Mouse (Mus musculus): Measurements from ENCODE around the gene Gm14137. TPM values are rescaled to one million over a fixed set of nuclear protein-coding genes. Genes with fewer than 3 reads are reported as not detected.
A peak's percentile ranks its signal among the peaks of the same experiment; 100 is the strongest.

The Gm14137 gene
- polyA plus RNA-seq, 1 experiment from 2014 or later, result 4.9 TPM

- DNase-seq (ENCODE audit: low spot score) (no peak), ATAC-seq (ENCODE audit: low FRiP score, low TSS enrichment) (peak; percentile 63)
- Histone ChIP-seq H3K4me2 (replicated peaks; ENCODE audit: low read depth) (no peak overlapping the region), H3K9me3 (ENCODE audit: control insufficient read depth, low read length) (no peaks in the 10 kb centered on the region), H3K9ac (ENCODE audit: low read length) (no peak overlapping the region), H3K36me3 (ENCODE audit: control insufficient read depth, insufficient read depth, low read length) (peaks cover 3% of the 10 kb centered on the region; the same call in 1 of the 2 replicates), H3K27me3 (ENCODE audit: control insufficient read depth, insufficient read depth, low read length) (no peaks in the 10 kb centered on the region), H3K27ac (replicated peaks) (no peak overlapping the region), H3K4me1 (replicated peaks; ENCODE audit: control insufficient read depth, insufficient read depth) (0 out of 2 replicates have a peak, but pooled peaks cover 2% of the 10 kb centered on the region), H3K4me3 (ENCODE audit: low read depth, low read length) (no peak overlapping the region)
- 49% methylated on average over 6 of the region's 6 CpGs for WGBS
- TF ChIP-seq EP300 (optimal IDR thresholded peaks at IDR 0.05) (no peak), CTCF (IDR thresholded peaks at IDR 0.05; ENCODE audit: low read depth) (no peak)
These were observed 1.3 kb downstream of the Gm14137 start for GRCm38 (mm10) chr2:119175614-119176013.

DNA sequence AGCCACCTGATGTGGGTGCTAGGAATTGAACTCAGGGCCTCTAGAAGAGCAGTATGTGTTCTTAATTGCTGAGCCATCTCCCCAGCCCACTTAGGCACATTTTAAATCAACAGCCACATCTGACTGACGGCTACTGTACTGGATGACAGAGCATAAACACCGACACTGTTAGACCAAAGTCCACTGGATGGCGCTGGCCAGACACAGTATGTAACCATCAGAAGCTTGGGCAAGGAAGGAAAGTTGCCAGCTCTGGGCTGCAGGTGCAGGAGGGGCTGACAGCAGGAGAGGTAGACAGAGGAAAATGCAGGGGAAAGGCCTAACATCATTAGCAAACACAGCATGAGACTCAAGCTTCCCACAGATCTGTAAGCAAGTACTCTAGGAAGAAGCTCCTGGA is 2.5 kb downstream of the Gm14137 start:
- Histone ChIP-seq H3K27me3 (ENCODE audit: control insufficient read depth, insufficient read depth, low read length) (no peaks in the 10 kb centered on the region), H3K4me3 (ENCODE audit: low read depth, low read length) (no peak overlapping the region), H3K27ac (replicated peaks) (no peak overlapping the region), H3K4me1 (replicated peaks; ENCODE audit: control insufficient read depth, insufficient read depth) (0 out of 2 replicates have a peak, but pooled peaks cover 2% of the 10 kb centered on the region), H3K4me2 (replicated peaks; ENCODE audit: low read depth) (no peak overlapping the region), H3K36me3 (ENCODE audit: control insufficient read depth, insufficient read depth, low read length) (peaks cover 3% of the 10 kb centered on the region; the same call in 1 of the 2 replicates), H3K9me3 (ENCODE audit: control insufficient read depth, low read length) (no peaks in the 10 kb centered on the region), H3K9ac (ENCODE audit: low read length) (no peak overlapping the region)
- ATAC-seq (ENCODE audit: low FRiP score, low TSS enrichment), result no peak
- 62% methylated on average over 3 of the region's 3 CpGs for WGBS
- DNase-seq (ENCODE audit: low spot score), result no peak
- TF ChIP-seq CTCF (IDR thresholded peaks at IDR 0.05; ENCODE audit: low read depth) (peak; percentile 5; the same call in 1 of the 2 replicates), EP300 (optimal IDR thresholded peaks at IDR 0.05) (no peak)

GRCm38 (mm10) chr2:119177384-119177939 is 3.2 kb downstream of the Gm14137 start:
- Histone ChIP-seq H3K27me3 (ENCODE audit: control insufficient read depth, insufficient read depth, low read length) (no peaks in the 10 kb centered on the region), H3K4me3 (ENCODE audit: low read depth, low read length) (no peak overlapping the region), H3K9me3 (ENCODE audit: control insufficient read depth, low read length) (no peaks in the 10 kb centered on the region), H3K4me1 (replicated peaks; ENCODE audit: control insufficient read depth, insufficient read depth) (0 out of 2 replicates have a peak, but pooled peaks cover 2% of the 10 kb centered on the region), H3K4me2 (replicated peaks; ENCODE audit: low read depth) (no peak overlapping the region), H3K9ac (ENCODE audit: low read length) (no peak overlapping the region), H3K36me3 (ENCODE audit: control insufficient read depth, insufficient read depth, low read length) (peaks cover 3% of the 10 kb centered on the region; the same call in 1 of the 2 replicates), H3K27ac (replicated peaks) (no peak overlapping the region)
- ATAC-seq (ENCODE audit: low FRiP score, low TSS enrichment) (no peak), DNase-seq (ENCODE audit: low spot score) (no peak)
- 85% methylated on average over 5 of the region's 5 CpGs for WGBS
- TF ChIP-seq CTCF (IDR thresholded peaks at IDR 0.05; ENCODE audit: low read depth) (no peak), EP300 (optimal IDR thresholded peaks at IDR 0.05) (no peak)

- Histone ChIP-seq H3K9me3 (ENCODE audit: control insufficient read depth, low read length) (no peaks in the 10 kb centered on the region), H3K36me3 (ENCODE audit: control insufficient read depth, insufficient read depth, low read length) (peaks cover 5% of the 10 kb centered on the region; the same call in 1 of the 2 replicates), H3K27me3 (ENCODE audit: control insufficient read depth, insufficient read depth, low read length) (no peaks in the 10 kb centered on the region), H3K4me2 (replicated peaks; ENCODE audit: low read depth) (no peak overlapping the region), H3K27ac (replicated peaks) (no peak overlapping the region), H3K4me3 (ENCODE audit: low read depth, low read length) (no peak overlapping the region), H3K4me1 (replicated peaks; ENCODE audit: control insufficient read depth, insufficient read depth) (no peaks in the 10 kb centered on the region), H3K9ac (ENCODE audit: low read length) (no peak overlapping the region)
- WGBS, result 87% methylated on average over 7 of the region's 7 CpGs
- DNase-seq (ENCODE audit: low spot score) (no peak), ATAC-seq (ENCODE audit: low FRiP score, low TSS enrichment) (no peak)
- TF ChIP-seq EP300 (optimal IDR thresholded peaks at IDR 0.05), result no peak
- no peak for TF ChIP-seq CTCF (IDR thresholded peaks at IDR 0.05; ENCODE audit: low read depth)
These were observed 8.6 kb downstream of the Gm14137 start for GRCm38 (mm10) chr2:119182914-119183313.

GRCm38 (mm10) chr2:119189029-119189710 is 14.9 kb downstream of the Gm14137 start:
- DNase-seq (ENCODE audit: low spot score), result peak; percentile 89
- no peak overlapping the region for H3K27ac ChIP-seq (replicated peaks)
- no peak overlapping the region for H3K9ac ChIP-seq (ENCODE audit: low read length)
- H3K4me2 ChIP-seq (replicated peaks; ENCODE audit: low read depth), result peak overlapping the region; percentile 71
- no peaks in the 10 kb centered on the region for H3K27me3 ChIP-seq (ENCODE audit: control insufficient read depth, insufficient read depth, low read length)
- no peaks in the 10 kb centered on the region for H3K4me1 ChIP-seq (replicated peaks; ENCODE audit: control insufficient read depth, insufficient read depth)
- TF ChIP-seq CTCF (IDR thresholded peaks at IDR 0.05; ENCODE audit: low read depth), result peak; percentile 87
- no peak for TF ChIP-seq EP300 (optimal IDR thresholded peaks at IDR 0.05)
- H3K4me3 ChIP-seq (ENCODE audit: low read depth, low read length), result peak overlapping the region; percentile 35
- ATAC-seq (ENCODE audit: low FRiP score, low TSS enrichment), result peak; percentile 81
- H3K9me3 ChIP-seq (ENCODE audit: control insufficient read depth, low read length), result no peaks in the 10 kb centered on the region
- H3K36me3 ChIP-seq (ENCODE audit: control insufficient read depth, insufficient read depth, low read length), result peaks cover 5% of the 10 kb centered on the region; the same call in 1 of the 2 replicates
- WGBS, result 6% methylated on average over 15 of the region's 15 CpGs

GRCm38 (mm10) chr2:119190969-119191368 is 16.7 kb downstream of the Gm14137 start:
- Histone ChIP-seq H3K36me3 (ENCODE audit: control insufficient read depth, insufficient read depth, low read length) (no peaks in the 10 kb centered on the region; the same call in 1 of the 2 replicates), H3K4me2 (replicated peaks; ENCODE audit: low read depth) (no peak overlapping the region), H3K4me3 (ENCODE audit: low read depth, low read length) (no peak overlapping the region), H3K9me3 (ENCODE audit: control insufficient read depth, low read length) (no peaks in the 10 kb centered on the region), H3K27ac (replicated peaks) (no peak overlapping the region), H3K4me1 (replicated peaks; ENCODE audit: control insufficient read depth, insufficient read depth) (no peaks in the 10 kb centered on the region), H3K9ac (ENCODE audit: low read length) (no peak overlapping the region), H3K27me3 (ENCODE audit: control insufficient read depth, insufficient read depth, low read length) (no peaks in the 10 kb centered on the region)
- 68% methylated on average over 5 of the region's 5 CpGs for WGBS
- DNase-seq (ENCODE audit: low spot score) (no peak), ATAC-seq (ENCODE audit: low FRiP score, low TSS enrichment) (no peak)
- TF ChIP-seq CTCF (IDR thresholded peaks at IDR 0.05; ENCODE audit: low read depth) (no peak), EP300 (optimal IDR thresholded peaks at IDR 0.05) (no peak)
